Mouse (Mus musculus) lung, postnatal 36 days (tissue): ENCODE measurements around the gene Abhd2.

Source experiments
- DNase-seq: peaks from one replicate; pipeline ENCODE4 v3.0.0; 2022; ENCODE audit warnings: mixed read lengths

Abhd2 gene

GRCm38 (mm10) chr7:79272789-79273718 lies at the start of gene Abhd2:
Abhd2 (plus strand) TSS chr7:79273199.
- peak; percentile 100 for DNase-seq

GRCm38 (mm10) chr7:79225477-79225876 lies 47.5 kb upstream of the Abhd2 start:
- DNase-seq: no peak

DNA sequence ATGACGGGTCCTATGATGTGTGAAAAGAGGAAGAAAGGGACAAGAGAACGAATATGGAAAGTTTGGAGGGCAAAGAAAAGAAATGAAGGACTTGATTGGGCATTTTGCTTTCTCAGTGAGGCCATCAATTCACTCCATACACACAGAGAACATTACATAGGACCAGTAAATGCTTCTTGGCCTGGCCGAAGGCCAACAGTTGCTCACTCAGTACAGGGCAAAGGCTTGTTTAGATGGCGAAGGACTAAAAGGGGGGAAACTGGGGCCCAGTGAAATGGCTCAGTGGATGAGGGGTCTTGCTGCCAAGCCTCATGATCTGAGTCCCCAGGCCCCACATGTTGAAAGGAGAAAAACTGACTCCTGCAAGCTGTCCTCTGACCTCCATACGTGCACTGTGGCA lies 46.8 kb upstream of the Abhd2 start:
- DNase-seq: no peak

- no peak for DNase-seq
Measured at GRCm38 (mm10) chr7:79226834-79227486, 46.0 kb upstream of the Abhd2 start.

DNA sequence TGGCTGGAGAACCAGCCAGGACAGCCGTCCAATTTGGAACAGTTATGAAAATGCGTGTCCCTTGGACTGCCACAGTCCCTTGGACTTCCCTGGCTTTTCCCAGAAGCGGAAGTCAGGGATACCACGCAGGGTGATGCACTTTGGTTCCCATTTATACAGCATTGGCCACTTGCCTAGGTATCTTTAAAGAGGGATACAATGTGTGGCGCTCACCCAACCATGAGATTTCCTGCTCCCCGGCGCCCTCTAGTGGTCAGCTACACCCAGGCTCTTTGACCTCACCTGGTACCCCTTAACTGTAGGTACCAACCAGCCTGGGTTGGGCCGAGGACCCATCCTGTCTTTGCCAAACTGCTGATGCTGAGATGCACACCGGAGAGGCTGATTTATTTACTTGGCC lies 44.5 kb upstream of the Abhd2 start:
- peak; percentile 92 for DNase-seq

- no peak for DNase-seq
Measured at GRCm38 (mm10) chr7:79231577-79231976, 41.4 kb upstream of the Abhd2 start.

DNA sequence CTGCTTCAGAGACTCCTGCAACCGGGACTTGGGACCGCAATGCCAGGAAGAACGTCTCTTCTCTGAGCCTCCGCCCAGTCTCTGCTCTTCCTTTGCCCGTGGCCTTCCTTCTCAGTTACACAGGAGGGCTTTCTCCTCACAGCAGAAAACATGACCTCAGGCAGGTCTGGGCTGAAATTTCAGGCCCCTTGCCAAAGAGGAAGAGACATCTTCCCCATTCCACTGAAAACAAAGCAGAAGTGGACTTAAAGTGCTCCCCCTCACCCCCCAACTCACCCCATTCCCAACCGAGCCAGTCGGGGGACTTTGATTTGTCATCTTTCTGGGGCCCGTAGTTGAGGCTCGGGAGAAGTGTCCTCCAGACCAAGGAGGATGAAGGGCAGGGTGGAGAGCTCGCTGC lies 41.0 kb upstream of the Abhd2 start:
- peak; percentile 32 for DNase-seq

GRCm38 (mm10) chr7:79238741-79239140 lies 34.3 kb upstream of the Abhd2 start:
- peak; percentile 39 for DNase-seq

GRCm38 (mm10) chr7:79241931-79242625 lies 30.9 kb upstream of the Abhd2 start:
- DNase-seq: no peak

DNA sequence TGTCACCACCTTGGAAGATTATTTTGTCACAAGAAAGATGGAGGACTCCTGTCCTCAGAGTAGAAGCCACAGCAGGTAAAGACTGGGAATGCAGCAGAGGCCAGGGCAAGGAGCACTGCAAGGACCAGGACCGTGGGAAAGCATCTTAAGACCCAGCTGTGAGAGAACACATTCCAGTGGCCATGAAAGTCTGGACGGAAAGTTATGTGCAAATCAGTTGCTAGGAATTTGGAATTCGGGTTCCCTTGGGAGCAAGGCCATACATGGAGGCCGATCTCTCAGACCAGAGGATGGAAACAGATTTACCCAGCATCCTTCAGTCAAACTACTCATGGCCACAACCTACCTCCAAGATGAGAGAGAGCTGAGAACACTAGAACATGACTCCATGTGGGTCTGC lies 29.8 kb upstream of the Abhd2 start:
- DNase-seq: no peak

DNA sequence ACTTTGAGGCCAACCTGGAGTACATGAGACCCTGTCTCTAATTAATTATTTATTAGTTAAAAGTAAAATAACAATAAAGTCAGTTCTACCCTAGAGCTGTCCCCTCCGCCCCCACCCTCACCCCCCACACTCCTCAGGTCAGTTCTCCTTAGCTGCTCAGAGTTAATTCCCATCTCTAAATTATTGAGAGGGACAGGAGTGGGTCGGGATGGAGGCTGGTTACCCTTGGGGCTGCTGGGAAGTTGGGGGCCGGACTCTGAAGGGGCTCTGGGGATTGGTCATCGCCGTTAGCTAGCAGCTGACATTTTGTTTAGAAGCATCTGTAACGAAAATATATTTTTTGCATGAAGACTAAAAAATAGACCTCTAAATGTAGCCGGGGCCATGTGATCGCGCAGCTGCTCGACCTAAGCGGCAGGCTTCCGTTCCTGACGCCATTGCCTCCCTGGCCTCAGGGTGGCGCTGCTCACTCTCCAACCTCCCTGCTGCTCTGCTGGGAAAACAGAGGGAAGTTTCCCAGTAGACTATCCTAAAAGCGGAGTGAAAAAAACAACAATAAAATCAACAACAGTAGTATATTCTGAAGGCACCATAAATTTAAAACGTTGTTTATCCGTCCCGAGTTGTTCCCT lies 26.8 kb upstream of the Abhd2 start:
- peak; percentile 82 for DNase-seq

DNA sequence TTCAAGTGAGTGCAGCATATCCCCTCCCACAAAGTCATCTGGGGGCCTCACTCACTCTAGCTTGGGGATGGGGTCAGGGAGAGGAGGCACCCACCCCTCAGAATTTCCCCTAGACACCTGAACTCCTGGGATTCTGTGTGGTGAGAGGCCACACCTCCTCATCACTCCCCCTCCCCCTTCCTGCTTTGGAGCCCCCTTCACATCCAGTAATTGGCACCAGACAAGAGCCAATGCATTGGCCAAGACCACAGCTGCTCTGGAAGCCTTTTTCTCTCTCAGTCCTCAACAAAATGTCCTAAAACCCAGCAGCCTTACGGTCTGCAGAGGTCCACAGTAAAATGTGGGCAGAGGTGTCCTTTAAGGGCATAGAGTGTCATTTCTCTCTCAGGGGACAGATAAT lies 25.6 kb upstream of the Abhd2 start:
- no peak for DNase-seq

DNA sequence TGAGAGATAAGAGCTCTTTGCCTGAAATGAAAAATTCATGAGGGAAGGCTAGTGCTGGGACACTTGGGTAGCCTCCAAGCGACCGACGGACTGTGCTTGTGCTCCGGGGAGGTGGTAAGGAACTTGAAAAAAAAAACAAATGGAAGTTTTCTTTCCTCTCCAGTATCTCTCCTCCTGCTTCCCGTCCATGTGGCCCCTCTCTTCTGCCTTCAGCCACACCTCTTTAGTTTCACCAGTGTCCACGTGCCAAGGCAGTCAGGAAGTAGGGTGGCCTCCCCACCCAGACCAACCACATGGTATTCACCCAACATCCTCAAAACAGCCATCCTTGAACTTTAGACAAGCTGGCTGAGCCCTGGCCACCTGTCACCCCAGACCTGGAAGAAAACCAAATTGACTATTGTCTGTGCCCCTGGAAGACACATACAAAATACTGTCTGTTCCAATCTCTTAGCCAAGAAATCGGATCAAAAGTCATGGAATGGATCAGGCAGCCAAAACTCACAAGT lies 25.1 kb upstream of the Abhd2 start:
- peak; percentile 55 for DNase-seq

DNA sequence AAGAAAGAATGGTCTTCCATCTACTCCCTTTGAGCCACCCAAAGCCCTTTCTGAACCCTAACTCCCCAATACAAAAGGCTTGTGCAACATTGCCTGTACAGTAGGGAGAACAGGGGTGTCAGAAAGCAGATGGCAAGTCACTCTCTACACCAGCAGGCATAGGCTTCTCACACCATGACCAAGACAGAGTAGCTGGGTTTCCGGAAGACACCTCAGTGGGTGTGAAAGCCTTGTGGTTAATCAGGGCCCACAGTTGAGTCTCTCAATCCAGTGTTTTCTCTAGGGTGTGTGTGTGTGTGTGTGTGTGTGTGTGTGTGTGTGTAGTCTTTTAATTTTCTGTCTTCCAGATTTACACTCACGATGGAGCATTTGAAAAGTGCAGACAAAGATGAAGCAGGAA lies 23.4 kb upstream of the Abhd2 start:
- no peak for DNase-seq

DNA sequence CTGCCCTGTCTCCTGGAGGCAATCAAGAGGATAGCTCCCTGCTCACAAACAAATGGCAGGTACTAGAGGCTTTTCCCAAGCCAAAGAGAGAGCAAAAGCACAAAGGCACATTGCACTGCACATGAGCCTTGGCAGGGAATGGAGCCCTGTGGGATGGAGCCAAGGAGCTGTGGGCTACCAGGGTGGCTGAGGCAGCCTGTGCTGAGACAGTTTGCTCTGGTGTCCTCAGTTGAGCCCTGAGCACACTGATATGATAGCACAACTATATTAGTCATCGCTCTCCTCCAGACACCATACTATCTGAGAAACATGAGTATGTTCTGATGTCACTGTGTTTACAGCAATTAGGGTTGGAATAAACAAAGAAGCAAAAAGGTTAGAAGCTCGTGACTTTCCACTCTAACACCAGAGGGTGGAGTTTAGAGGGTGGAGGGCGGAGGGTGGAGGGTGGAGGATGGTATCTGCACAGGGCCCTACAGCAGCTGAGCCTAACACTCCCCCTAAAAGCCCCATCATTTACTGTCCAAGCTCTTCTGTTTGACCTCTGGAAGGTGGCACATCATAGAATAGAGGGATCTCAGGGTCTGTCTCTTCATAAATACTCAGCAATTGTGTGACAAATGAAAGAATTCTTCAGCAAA lies 18.6 kb upstream of the Abhd2 start:
- DNase-seq: no peak

- DNase-seq: no peak
Measured at GRCm38 (mm10) chr7:79255350-79255749, 17.6 kb upstream of the Abhd2 start.

GRCm38 (mm10) chr7:79255752-79256151 lies 17.2 kb upstream of the Abhd2 start:
- DNase-seq: no peak

DNA sequence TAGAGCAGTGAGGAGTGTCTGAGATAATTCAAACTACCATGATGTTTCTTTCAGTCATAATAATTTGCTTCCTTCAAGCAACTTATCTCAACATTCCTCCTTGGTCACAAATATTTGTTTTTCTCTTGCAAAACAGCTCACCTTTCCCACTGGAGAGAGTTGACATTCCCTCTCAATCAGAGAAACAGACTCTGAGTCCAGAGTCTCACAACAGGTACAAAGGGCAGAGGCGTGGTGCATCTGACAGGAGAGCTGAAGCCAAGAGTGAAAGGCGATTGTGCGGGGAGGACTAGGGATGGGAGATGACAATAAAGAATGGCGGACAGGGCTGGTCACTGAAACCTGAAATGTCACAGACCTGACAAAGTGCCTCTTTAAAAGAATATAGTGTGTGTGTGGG lies 16.3 kb upstream of the Abhd2 start:
- DNase-seq: no peak

- DNase-seq: no peak
Measured at GRCm38 (mm10) chr7:79258981-79259542, 13.9 kb upstream of the Abhd2 start.

GRCm38 (mm10) chr7:79262478-79262877 lies 10.5 kb upstream of the Abhd2 start:
- no peak for DNase-seq

DNA sequence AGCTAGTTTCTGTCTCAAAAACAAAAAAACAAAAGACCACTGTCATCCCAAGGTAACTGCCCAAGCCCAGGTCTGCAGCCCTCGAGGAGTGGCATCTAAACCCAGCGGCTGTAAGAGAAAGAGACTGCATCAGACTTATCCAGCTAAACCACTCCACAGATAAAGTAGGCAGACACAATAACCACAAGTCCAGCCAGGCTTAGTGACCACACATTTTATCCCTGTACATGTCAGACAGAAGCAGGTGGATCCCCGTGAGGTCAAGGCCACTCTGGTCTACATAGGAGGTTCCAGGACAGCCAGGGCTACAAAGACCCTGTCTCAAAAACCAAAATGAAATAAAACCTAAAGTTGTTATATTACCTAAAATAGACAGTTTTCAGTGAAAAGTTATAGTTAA lies 9.2 kb upstream of the Abhd2 start:
- no peak for DNase-seq

DNA sequence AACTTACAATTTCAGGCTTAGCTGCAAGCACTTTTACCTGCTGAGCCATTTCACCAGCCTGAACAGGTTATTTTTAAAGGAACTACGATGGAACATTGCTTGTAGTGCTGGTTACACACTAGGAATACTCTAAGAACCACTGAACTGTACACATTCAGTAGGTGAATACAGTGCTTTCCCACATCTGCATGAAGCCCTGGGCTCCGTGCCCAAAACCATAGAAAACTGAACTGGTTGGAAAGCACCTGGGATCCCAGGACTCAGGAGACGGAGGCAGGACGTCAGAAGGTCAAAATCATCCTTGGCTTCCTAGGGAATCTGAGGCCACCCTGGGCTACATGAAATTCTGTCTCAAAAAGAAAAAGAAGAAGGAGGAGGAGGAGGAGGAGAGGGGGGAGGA lies 6.8 kb upstream of the Abhd2 start:
- no peak for DNase-seq
